Mouse (Mus musculus) intestine, embryonic 16.5 days (tissue): ENCODE measurements at regions not wholly inside any gene's neighbourhood (a gene's known extent, or its start where the extent isn't known, plus 50 kb on each side); places are given as distances from the start of the nearest gene placed in this dataset.
"Not testable (repeated sequence)": the region's sequence is repeated elsewhere in the genome, so short reads cannot be mapped to it uniquely, and the experiment has no call there.

Source experiments
- ATAC-seq: fragments of 200-750 bp; cut with Nextera tagmentation; 2 replicates; pipeline ENCODE4 v1.8.0; 2017; ENCODE audit warnings: moderate TSS enrichment, moderate library complexity
- H3K27ac ChIP-seq: fragments of 300-500 bp; sonication (generic); 2 replicates; pipeline ENCODE4 v1.5.1; 2014; ENCODE audit warnings: mild to moderate bottlenecking, low read length
- H3K27me3 ChIP-seq: fragments of 300-500 bp; sonication (generic); replicated peaks from 2 replicates; pipeline ENCODE4 v1.6.1; 2014; ENCODE audit warnings: low read length, control low read depth, mixed read lengths; ENCODE audit not compliant: control insufficient read depth, insufficient read depth
- H3K36me3 ChIP-seq: fragments of 300-500 bp; sonication (generic); 2 replicates; pipeline ENCODE4 v1.6.1; 2014; ENCODE audit warnings: low read length, control low read depth; ENCODE audit not compliant: control insufficient read depth, insufficient read depth
- H3K4me1 ChIP-seq: fragments of 300-500 bp; sonication (generic); 2 replicates; pipeline ENCODE4 v1.6.1; 2014; ENCODE audit warnings: low read length, control low read depth, mixed read lengths; ENCODE audit not compliant: control insufficient read depth, insufficient read depth
- H3K4me2 ChIP-seq: fragments of 300-500 bp; sonication (generic); 2 replicates; pipeline ENCODE4 v1.6.1; 2014; ENCODE audit warnings: low read depth, low read length, control low read depth
- H3K4me3 ChIP-seq: fragments of 300-500 bp; sonication (generic); 2 replicates; pipeline ENCODE4 v1.5.1; 2014; ENCODE audit warnings: mild to moderate bottlenecking, low read length
- H3K9ac ChIP-seq: fragments of 300-500 bp; sonication (generic); 2 replicates; pipeline ENCODE4 v1.6.1; 2014; ENCODE audit warnings: low read depth, low read length
- H3K9me3 ChIP-seq: fragments of 300-500 bp; sonication (generic); 2 replicates; pipeline ENCODE4 v1.6.1; 2016; ENCODE audit warnings: low read length, control low read depth; ENCODE audit not compliant: control insufficient read depth
- WGBS: fragments of 180-500 bp; shearing (Covaris S2); extraction: QIAGEN DNeasy Blood & Tissue Kit; methylation state at CpG from one replicate; pipeline ENCODE4 v1.1.7; 2014; 5-methylcytosine and 5-hydroxymethylcytosine counted together

- no peaks in the 10 kb centered on the region for H3K4me1 ChIP-seq
- H3K4me2 ChIP-seq: no peak overlapping the region
- no peaks in the 10 kb centered on the region for H3K9me3 ChIP-seq
- H3K36me3 ChIP-seq: no peaks in the 10 kb centered on the region
- H3K27me3 ChIP-seq: no peaks in the 10 kb centered on the region
- WGBS: 68% methylated on average over 4 of the region's 4 CpGs
- ATAC-seq: no peak
- no peak overlapping the region for H3K27ac ChIP-seq
- no peak overlapping the region for H3K9ac ChIP-seq
- H3K4me3 ChIP-seq: no peak overlapping the region
Measured at GRCm38 (mm10) chr12:98144464-98144863, 114.8 kb downstream of the Galc start.

GRCm38 (mm10) chr12:98143170-98143569 is 116.1 kb downstream of the Galc start:
- no peak overlapping the region for H3K27ac ChIP-seq
- no peak for ATAC-seq
- WGBS: 77% methylated on average over 1 of the region's 1 CpGs
- no peaks in the 10 kb centered on the region for H3K27me3 ChIP-seq
- H3K9ac ChIP-seq: no peak overlapping the region
- H3K4me3 ChIP-seq: no peak overlapping the region
- H3K36me3 ChIP-seq: no peaks in the 10 kb centered on the region
- H3K9me3 ChIP-seq: no peaks in the 10 kb centered on the region
- no peaks in the 10 kb centered on the region for H3K4me1 ChIP-seq
- H3K4me2 ChIP-seq: no peak overlapping the region

- 77% methylated on average over 3 of the region's 3 CpGs for WGBS
- not testable (repeated sequence) for H3K27ac ChIP-seq, H3K36me3 ChIP-seq, H3K4me3 ChIP-seq, H3K4me2 ChIP-seq, H3K4me1 ChIP-seq, H3K27me3 ChIP-seq, H3K9me3 ChIP-seq, H3K9ac ChIP-seq, ATAC-seq
Measured at GRCm38 (mm10) chr12:98139906-98140305, 119.4 kb downstream of the Galc start.

- no peak overlapping the region for H3K27ac ChIP-seq
- no peak overlapping the region for H3K9ac ChIP-seq
- no peaks in the 10 kb centered on the region for H3K27me3 ChIP-seq
- ATAC-seq: no peak
- no peak overlapping the region for H3K4me3 ChIP-seq
- 79% methylated on average over 5 of the region's 5 CpGs for WGBS
- no peak overlapping the region for H3K4me2 ChIP-seq
- no peaks in the 10 kb centered on the region for H3K36me3 ChIP-seq
- no peaks in the 10 kb centered on the region for H3K4me1 ChIP-seq
- no peaks in the 10 kb centered on the region for H3K9me3 ChIP-seq
Measured at GRCm38 (mm10) chr12:98131276-98131675, 128.0 kb downstream of the Galc start.

- no peak overlapping the region for H3K27ac ChIP-seq
- no peak overlapping the region for H3K9ac ChIP-seq
- no peak overlapping the region for H3K4me3 ChIP-seq
- no peak overlapping the region for H3K4me2 ChIP-seq
- H3K9me3 ChIP-seq: no peaks in the 10 kb centered on the region
- H3K27me3 ChIP-seq: no peaks in the 10 kb centered on the region
- no peaks in the 10 kb centered on the region for H3K4me1 ChIP-seq
- 75% methylated on average over 3 of the region's 3 CpGs for WGBS
- ATAC-seq: no peak
- no peaks in the 10 kb centered on the region for H3K36me3 ChIP-seq
Measured at GRCm38 (mm10) chr12:98123541-98123940, 135.7 kb downstream of the Galc start.

GRCm38 (mm10) chr12:98108039-98108438 is 151.2 kb downstream of the Galc start:
- H3K9me3 ChIP-seq: no peaks in the 10 kb centered on the region
- H3K4me1 ChIP-seq: no peaks in the 10 kb centered on the region
- H3K27me3 ChIP-seq: no peaks in the 10 kb centered on the region
- H3K36me3 ChIP-seq: no peaks in the 10 kb centered on the region
- H3K4me2 ChIP-seq: no peak overlapping the region
- H3K4me3 ChIP-seq: no peak overlapping the region
- no peak overlapping the region for H3K27ac ChIP-seq
- H3K9ac ChIP-seq: no peak overlapping the region
- no peak for ATAC-seq
- 84% methylated on average over 9 of the region's 9 CpGs for WGBS

- no peak overlapping the region for H3K9ac ChIP-seq
- H3K9me3 ChIP-seq: no peaks in the 10 kb centered on the region
- no peaks in the 10 kb centered on the region for H3K36me3 ChIP-seq
- no peak overlapping the region for H3K4me2 ChIP-seq
- no peaks in the 10 kb centered on the region for H3K4me1 ChIP-seq
- no peak for ATAC-seq
- no peak overlapping the region for H3K4me3 ChIP-seq
- H3K27me3 ChIP-seq: no peaks in the 10 kb centered on the region
- WGBS: 51% methylated on average over 10 of the region's 10 CpGs
- H3K27ac ChIP-seq: no peak overlapping the region
Measured at GRCm38 (mm10) chr12:98106789-98107684, 152.2 kb downstream of the Galc start.

DNA sequence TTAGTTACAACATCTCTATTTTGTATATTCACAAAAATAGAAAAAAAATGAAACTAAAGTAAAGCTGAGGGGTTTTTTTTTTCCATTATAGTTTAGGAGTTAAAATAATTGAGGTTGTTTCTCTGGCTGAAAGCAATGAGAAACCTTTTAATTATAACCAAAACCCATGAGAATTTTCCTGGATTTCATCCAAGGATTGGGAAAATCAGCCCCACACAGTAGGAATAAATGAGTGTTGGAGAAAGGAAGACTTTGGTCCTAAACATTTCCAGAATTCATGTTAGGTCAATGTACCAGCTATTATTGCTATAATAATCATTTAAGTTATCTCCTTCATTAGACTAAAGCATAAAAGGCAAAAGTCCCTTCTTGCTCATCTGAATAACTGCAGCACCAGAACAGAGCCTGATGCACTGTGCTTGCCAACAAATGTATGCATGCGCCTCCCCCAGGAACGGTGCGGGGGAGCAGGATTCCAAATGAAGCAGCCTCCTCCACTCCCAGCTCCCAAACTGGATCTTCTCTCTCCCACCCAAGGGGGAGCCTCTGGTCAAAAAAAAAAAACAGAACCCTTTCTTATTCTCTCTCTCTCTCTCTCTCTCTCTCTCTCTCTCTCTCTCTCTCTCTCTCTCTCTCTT is 153.0 kb downstream of the Galc start:
- Histone ChIP-seq H3K27me3 (no peaks in the 10 kb centered on the region), H3K4me3 (no peak overlapping the region)
- 52% methylated on average over 3 of the region's 3 CpGs for WGBS

DNA sequence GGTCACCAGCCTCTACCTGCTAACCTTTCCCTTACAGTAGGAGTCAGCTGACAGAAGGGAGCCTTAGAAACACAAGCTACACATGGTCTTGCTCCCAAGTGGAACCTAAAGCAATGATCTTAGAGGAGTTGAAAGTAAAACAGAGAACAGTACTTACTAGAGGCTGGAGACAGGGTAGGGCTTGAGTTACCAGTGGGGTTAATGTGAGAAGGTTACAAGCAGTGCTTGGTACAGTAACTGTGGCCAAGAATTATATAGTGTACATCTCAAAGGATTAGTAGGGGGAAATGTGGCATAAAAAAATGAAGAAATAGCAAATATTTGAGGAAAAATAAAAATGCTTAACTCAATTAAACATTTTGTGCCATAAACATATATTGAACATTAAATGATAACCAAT is 153.5 kb downstream of the Galc start:
- no peaks in the 10 kb centered on the region for H3K27me3 ChIP-seq
- no peak overlapping the region for H3K4me2 ChIP-seq
- H3K27ac ChIP-seq: no peak overlapping the region
- ATAC-seq: no peak
- no peaks in the 10 kb centered on the region for H3K9me3 ChIP-seq
- no peaks in the 10 kb centered on the region for H3K36me3 ChIP-seq
- no peak overlapping the region for H3K4me3 ChIP-seq
- no peak overlapping the region for H3K9ac ChIP-seq
- no peaks in the 10 kb centered on the region for H3K4me1 ChIP-seq

More for the DNA sequence above, 153.0 kb downstream of the Galc start:
- H3K9me3 ChIP-seq: no peaks in the 10 kb centered on the region
- no peak overlapping the region for H3K4me2 ChIP-seq
- no peak for ATAC-seq
- no peaks in the 10 kb centered on the region for H3K4me1 ChIP-seq
- no peaks in the 10 kb centered on the region for H3K36me3 ChIP-seq
- no peak overlapping the region for H3K9ac ChIP-seq
- H3K27ac ChIP-seq: no peak overlapping the region
